Mouse (Mus musculus): ENCODE measurements at regions not wholly inside any gene's neighbourhood (a gene's known extent, or its start where the extent isn't known, plus 50 kb on each side); places are given as distances from the start of the nearest gene placed in this dataset.
A peak's percentile ranks its signal among the peaks of the same experiment; 100 is the strongest.

DNA sequence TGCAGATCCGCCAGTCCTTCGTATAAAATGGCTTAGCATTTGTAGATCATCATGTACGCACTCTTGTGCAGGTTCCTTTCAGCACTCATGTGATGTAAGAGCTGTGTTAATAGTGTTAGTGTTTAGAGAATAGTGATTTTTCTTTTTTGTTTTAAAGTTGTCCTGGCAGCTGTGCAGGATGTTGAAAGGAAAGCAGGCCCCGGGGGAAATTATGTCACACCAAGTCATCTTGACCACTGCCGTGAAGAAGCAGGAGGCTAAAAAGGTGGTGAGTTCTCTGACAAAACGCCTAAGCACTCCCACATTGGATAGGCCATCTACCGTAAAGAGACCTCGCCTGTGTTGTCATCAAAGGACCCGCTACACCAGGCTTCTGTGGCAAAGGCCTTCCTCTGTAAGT is 161.1 kb downstream of the Tle3 start:
- ATAC-seq (ENCODE audit: insufficient number of reproducible peaks, low FRiP score, low TSS enrichment, low read depth): no peak
- H3K9me3 ChIP-seq (ENCODE audit: control insufficient read depth, low read length): no peaks in the 10 kb centered on the region
- H3K27ac ChIP-seq (replicated peaks; ENCODE audit: low read depth, low read length): no peak overlapping the region
- H3K36me3 ChIP-seq (ENCODE audit: control insufficient read depth, insufficient read depth, low read length): no peaks in the 10 kb centered on the region
- no peak for DNase-seq (ENCODE audit: low spot score)
- H3K27me3 ChIP-seq (ENCODE audit: control insufficient read depth, insufficient read depth, low read length): no peaks in the 10 kb centered on the region
- H3K4me3 ChIP-seq (ENCODE audit: low read depth, low read length): no peak overlapping the region
- WGBS: 78% methylated on average over 9 of the region's 9 CpGs
- no peak overlapping the region for H3K9ac ChIP-seq (ENCODE audit: low read length)
- H3K4me1 ChIP-seq (ENCODE audit: control insufficient read depth, insufficient read depth, low read length): peaks cover 8% of the 10 kb centered on the region; the same call in 1 of the 2 replicates
- H3K4me2 ChIP-seq (ENCODE audit: low read depth, severe bottlenecking): no peak overlapping the region

DNA sequence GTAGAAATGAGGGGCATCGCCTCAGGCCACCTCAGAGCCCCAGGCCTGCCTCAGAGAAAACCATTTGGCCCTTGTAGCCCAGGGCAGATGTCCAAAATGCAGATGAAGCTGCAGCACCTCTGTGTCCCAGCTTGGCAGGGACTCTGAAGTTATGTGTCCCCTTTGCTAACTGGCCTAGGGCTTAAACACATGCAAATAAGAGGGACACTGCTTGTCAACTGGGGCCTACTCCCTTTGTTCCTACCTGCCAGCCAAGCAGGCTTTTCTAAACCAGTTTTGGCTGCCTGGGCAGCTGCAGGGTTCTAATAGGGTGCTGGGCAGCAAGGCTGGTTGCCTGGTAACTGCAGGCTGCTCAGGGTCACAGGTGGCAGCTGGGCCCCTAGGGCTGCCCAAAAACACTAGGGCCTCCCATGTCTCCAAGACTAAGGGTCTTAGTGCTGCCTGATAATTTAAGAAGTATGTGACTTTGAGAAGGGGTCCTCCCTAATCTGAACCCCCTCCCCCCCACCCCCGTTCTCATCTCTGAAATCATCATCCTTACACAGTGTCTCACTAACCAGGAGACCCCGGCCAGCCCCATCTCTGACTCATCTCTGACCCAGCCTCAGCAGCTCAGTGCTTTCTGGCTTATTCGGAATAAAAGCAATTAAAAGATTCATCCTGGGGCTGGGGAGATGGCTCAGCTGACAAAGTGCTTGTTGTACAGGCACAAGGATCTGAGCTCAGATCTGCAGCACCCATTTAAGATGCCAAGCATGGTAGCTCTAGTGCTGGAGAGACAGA is 158.3 kb downstream of the Tle3 start:
- DNase-seq (ENCODE audit: low spot score) (no peak), ATAC-seq (ENCODE audit: insufficient number of reproducible peaks, low FRiP score, low TSS enrichment, low read depth) (no peak)
- Histone ChIP-seq H3K36me3 (ENCODE audit: control insufficient read depth, insufficient read depth, low read length) (no peaks in the 10 kb centered on the region), H3K27me3 (ENCODE audit: control insufficient read depth, insufficient read depth, low read length) (no peaks in the 10 kb centered on the region), H3K4me1 (ENCODE audit: control insufficient read depth, insufficient read depth, low read length) (peaks cover 7% of the 10 kb centered on the region; the same call in 1 of the 2 replicates), H3K27ac (replicated peaks; ENCODE audit: low read depth, low read length) (no peak overlapping the region), H3K4me2 (ENCODE audit: low read depth, severe bottlenecking) (no peak overlapping the region), H3K9ac (ENCODE audit: low read length) (no peak overlapping the region), H3K4me3 (ENCODE audit: low read depth, low read length) (no peak overlapping the region), H3K9me3 (ENCODE audit: control insufficient read depth, low read length) (no peaks in the 10 kb centered on the region)
- 52% methylated on average over 4 of the region's 4 CpGs for WGBS

DNA sequence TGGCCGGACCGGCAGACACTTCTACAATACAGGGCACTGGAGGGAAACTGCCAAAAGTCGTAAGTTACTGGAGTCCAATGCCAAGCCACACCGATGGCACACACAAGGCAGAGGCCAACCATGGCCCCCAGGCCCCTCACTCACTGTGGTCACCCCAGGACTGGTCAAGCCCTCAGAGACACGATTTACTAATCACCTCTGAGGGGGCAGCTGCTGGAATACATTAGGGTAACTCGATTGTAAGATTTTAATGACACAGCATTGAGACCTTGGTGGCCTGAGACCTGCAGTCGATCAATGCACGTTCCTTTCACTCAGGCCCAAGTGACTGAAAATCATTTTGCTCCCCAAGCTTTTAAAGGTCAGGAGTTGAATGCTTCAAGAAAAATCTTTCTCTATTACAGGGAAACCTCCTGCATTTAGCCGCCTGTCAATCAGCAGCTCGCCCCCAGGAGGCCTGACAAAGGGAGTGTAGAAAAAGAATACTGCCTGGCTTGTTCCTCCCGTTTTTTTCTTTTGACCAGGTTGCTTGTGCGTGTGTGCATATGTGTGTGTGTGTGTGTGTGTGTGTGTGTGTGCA is 156.2 kb downstream of the Tle3 start:
- H3K9me3 ChIP-seq (ENCODE audit: control insufficient read depth, low read length): no peaks in the 10 kb centered on the region
- no peak overlapping the region for H3K4me3 ChIP-seq (ENCODE audit: low read depth, low read length)
- H3K9ac ChIP-seq (ENCODE audit: low read length): no peak overlapping the region
- DNase-seq (ENCODE audit: low spot score): no peak
- ATAC-seq (ENCODE audit: insufficient number of reproducible peaks, low FRiP score, low TSS enrichment, low read depth): no peak
- no peaks in the 10 kb centered on the region for H3K36me3 ChIP-seq (ENCODE audit: control insufficient read depth, insufficient read depth, low read length)
- no peaks in the 10 kb centered on the region for H3K27me3 ChIP-seq (ENCODE audit: control insufficient read depth, insufficient read depth, low read length)
- WGBS: 54% methylated on average over 12 of the region's 12 CpGs
- no peak overlapping the region for H3K27ac ChIP-seq (replicated peaks; ENCODE audit: low read depth, low read length)
- H3K4me1 ChIP-seq (ENCODE audit: control insufficient read depth, insufficient read depth, low read length): peaks cover 7% of the 10 kb centered on the region; the same call in 1 of the 2 replicates
- no peak overlapping the region for H3K4me2 ChIP-seq (ENCODE audit: low read depth, severe bottlenecking)

DNA sequence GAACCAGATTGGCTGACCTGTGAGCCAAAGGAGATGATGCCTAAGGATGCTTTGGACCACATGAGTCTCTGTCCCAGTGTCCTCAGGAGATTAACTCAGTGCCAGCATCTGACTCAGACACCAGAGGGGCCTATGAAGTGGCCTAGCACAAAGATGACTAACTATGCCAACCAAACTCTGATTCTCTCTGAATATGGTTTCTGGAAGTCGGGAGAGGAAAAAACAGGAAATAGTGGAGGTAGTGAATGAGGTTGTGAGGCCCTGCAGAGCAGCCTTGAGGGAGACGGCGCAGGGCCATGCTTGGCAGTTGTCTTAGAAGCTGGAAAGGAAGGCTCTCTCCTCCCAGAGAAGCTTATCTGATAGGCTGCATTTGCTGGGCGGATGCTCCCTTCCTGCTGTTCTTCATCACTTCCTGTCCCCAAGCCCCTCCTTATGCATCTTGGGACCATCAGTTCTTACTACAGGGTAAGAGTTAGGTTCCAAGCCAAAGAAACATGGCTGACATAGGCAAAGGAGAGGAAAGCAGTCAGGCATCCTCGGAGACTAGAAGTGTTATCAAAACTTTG is 155.4 kb downstream of the Tle3 start:
- DNase-seq (ENCODE audit: low spot score): no peak
- ATAC-seq (ENCODE audit: insufficient number of reproducible peaks, low FRiP score, low TSS enrichment, low read depth): no peak
- Histone ChIP-seq H3K9me3 (ENCODE audit: control insufficient read depth, low read length) (peaks cover 3% of the 10 kb centered on the region; the same call in 1 of the 2 replicates), H3K27me3 (ENCODE audit: control insufficient read depth, insufficient read depth, low read length) (no peaks in the 10 kb centered on the region), H3K27ac (replicated peaks; ENCODE audit: low read depth, low read length) (no peak overlapping the region), H3K36me3 (ENCODE audit: control insufficient read depth, insufficient read depth, low read length) (no peaks in the 10 kb centered on the region), H3K4me3 (ENCODE audit: low read depth, low read length) (no peak overlapping the region), H3K4me2 (ENCODE audit: low read depth, severe bottlenecking) (no peak overlapping the region), H3K9ac (ENCODE audit: low read length) (no peak overlapping the region), H3K4me1 (ENCODE audit: control insufficient read depth, insufficient read depth, low read length) (peaks cover 7% of the 10 kb centered on the region; the same call in 1 of the 2 replicates)
- 86% methylated on average over 5 of the region's 5 CpGs for WGBS

DNA sequence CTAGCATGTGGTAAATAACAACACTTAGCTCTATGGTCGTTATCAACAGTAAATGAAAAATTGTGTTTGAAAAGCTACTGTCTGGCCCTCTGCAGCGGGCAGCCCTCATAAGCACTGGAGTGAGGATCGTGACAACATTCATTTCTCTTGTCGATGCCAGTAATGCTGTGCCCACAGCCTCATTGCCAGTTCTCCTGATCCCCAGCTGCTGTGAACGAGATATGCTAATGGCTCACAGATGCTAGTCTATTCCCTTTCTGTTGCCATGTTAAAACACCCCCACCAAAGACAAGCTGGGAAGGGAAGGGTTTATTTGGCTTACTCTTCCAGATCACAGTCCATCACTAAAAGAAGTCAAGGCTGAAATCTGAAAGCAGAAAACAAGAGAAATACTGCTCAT is 148.0 kb downstream of the Tle3 start:
- Histone ChIP-seq H3K36me3 (ENCODE audit: control insufficient read depth, insufficient read depth, low read length) (no peaks in the 10 kb centered on the region), H3K9ac (ENCODE audit: low read length) (no peak overlapping the region), H3K27ac (replicated peaks; ENCODE audit: low read depth, low read length) (no peak overlapping the region), H3K9me3 (ENCODE audit: control insufficient read depth, low read length) (peaks cover 3% of the 10 kb centered on the region; the same call in 1 of the 2 replicates), H3K27me3 (ENCODE audit: control insufficient read depth, insufficient read depth, low read length) (no peaks in the 10 kb centered on the region), H3K4me3 (ENCODE audit: low read depth, low read length) (no peak overlapping the region), H3K4me1 (ENCODE audit: control insufficient read depth, insufficient read depth, low read length) (no peaks in the 10 kb centered on the region), H3K4me2 (ENCODE audit: low read depth, severe bottlenecking) (no peak overlapping the region)
- no peak for DNase-seq (ENCODE audit: low spot score)
- WGBS: 83% methylated on average over 5 of the region's 5 CpGs
- no peak for ATAC-seq (ENCODE audit: insufficient number of reproducible peaks, low FRiP score, low TSS enrichment, low read depth)

DNA sequence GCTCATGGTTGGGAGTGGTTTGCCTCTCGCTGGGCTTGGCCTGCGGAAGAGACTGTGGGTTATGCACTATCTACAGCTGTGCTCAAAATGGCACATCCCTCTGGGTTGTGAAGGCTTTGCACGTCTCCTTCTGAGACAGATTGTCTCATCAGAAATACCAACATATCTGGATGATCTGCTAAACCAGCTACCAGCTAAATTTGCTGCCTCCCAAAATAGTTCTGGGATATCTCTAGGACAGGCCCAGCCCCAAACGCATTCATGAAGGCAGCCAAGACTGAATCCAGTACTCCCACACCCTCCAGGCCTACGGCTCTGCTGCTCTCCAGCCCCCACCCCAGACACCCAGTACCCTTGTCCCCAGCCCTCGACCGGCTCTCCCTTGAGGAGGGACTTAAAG is 145.7 kb downstream of the Tle3 start:
- WGBS: 90% methylated on average over 7 of the region's 7 CpGs
- no peak overlapping the region for H3K4me2 ChIP-seq (ENCODE audit: low read depth, severe bottlenecking)
- ATAC-seq (ENCODE audit: insufficient number of reproducible peaks, low FRiP score, low TSS enrichment, low read depth) (no peak), DNase-seq (ENCODE audit: low spot score) (no peak)
- H3K9ac ChIP-seq (ENCODE audit: low read length): no peak overlapping the region
- H3K27me3 ChIP-seq (ENCODE audit: control insufficient read depth, insufficient read depth, low read length): no peaks in the 10 kb centered on the region
- H3K36me3 ChIP-seq (ENCODE audit: control insufficient read depth, insufficient read depth, low read length): no peaks in the 10 kb centered on the region
- H3K4me3 ChIP-seq (ENCODE audit: low read depth, low read length): no peak overlapping the region
- no peak overlapping the region for H3K27ac ChIP-seq (replicated peaks; ENCODE audit: low read depth, low read length)
- no peaks in the 10 kb centered on the region for H3K4me1 ChIP-seq (ENCODE audit: control insufficient read depth, insufficient read depth, low read length)
- peaks cover 2% of the 10 kb centered on the region; the same call in 1 of the 2 replicates for H3K9me3 ChIP-seq (ENCODE audit: control insufficient read depth, low read length)

DNA sequence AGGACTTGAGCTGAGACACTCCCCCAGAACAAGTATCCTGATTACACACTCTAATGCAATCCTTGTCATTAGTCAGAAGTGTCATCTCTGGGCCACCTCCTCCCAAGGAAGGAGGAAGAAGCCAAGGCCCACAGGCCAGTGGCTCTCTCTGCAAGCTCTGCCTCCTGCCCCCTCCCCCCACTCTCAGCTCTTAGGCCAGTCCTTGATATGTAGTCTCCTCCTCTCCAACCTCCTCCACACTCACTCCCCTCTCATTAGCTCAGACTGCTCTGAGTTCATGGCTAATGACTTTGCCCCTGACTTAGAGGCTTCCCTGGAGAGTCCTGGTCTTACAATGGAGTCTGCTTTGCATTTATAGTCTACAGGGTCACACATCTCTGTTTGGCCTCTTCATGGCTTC is 139.3 kb downstream of the Tle3 start:
- Histone ChIP-seq H3K4me3 (ENCODE audit: low read depth, low read length) (no peak overlapping the region), H3K36me3 (ENCODE audit: control insufficient read depth, insufficient read depth, low read length) (no peaks in the 10 kb centered on the region), H3K4me1 (ENCODE audit: control insufficient read depth, insufficient read depth, low read length) (peaks cover 18% of the 10 kb centered on the region), H3K4me2 (ENCODE audit: low read depth, severe bottlenecking) (no peak overlapping the region), H3K9ac (ENCODE audit: low read length) (no peak overlapping the region), H3K27ac (replicated peaks; ENCODE audit: low read depth, low read length) (no peak overlapping the region), H3K9me3 (ENCODE audit: control insufficient read depth, low read length) (no peaks in the 10 kb centered on the region), H3K27me3 (ENCODE audit: control insufficient read depth, insufficient read depth, low read length) (0 out of 2 replicates have a peak, but pooled peaks cover 6% of the 10 kb centered on the region)
- ATAC-seq (ENCODE audit: insufficient number of reproducible peaks, low FRiP score, low TSS enrichment, low read depth) (no peak), DNase-seq (ENCODE audit: low spot score) (peak; percentile 40)

DNA sequence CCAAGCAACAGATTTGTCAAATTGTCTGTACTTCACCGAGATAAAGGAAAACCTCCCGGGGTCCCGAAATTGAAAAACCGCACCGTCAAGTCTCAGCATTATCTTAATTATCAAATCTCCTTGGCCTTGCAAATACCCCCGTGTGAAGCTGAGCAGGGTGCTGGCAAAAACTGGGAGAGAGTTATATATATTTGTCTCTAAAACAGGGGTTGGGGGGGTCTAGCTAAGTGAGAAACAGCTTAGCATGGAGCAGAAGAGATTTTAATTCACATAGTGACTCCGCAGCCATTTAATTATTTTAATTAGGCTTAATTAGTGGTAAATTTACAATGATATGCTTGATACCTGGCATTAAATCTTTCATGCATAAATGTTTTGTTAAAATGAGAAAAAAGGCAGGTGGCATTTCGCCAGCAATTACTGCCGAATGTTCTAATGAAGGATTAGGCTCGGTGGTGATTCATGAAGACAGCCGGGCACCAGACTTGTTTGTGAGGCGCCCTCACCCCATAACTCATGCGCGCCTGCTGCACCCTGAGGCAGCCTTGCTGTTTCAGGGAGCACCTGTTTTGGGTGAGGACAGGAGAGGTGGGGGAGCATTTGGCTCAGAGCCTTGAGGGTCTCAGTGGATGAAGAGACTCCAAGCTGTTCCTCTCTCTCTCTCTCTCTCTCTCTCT is 138.2 kb downstream of the Tle3 start:
- Histone ChIP-seq H3K9ac (ENCODE audit: low read length) (no peak overlapping the region), H3K9me3 (ENCODE audit: control insufficient read depth, low read length) (no peaks in the 10 kb centered on the region), H3K4me3 (ENCODE audit: low read depth, low read length) (no peak overlapping the region), H3K36me3 (ENCODE audit: control insufficient read depth, insufficient read depth, low read length) (no peaks in the 10 kb centered on the region), H3K4me2 (ENCODE audit: low read depth, severe bottlenecking) (no peak overlapping the region), H3K27ac (replicated peaks; ENCODE audit: low read depth, low read length) (no peak overlapping the region), H3K4me1 (ENCODE audit: control insufficient read depth, insufficient read depth, low read length) (peaks cover 18% of the 10 kb centered on the region), H3K27me3 (ENCODE audit: control insufficient read depth, insufficient read depth, low read length) (0 out of 2 replicates have a peak, but pooled peaks cover 6% of the 10 kb centered on the region)
- 14% methylated on average over 14 of the region's 14 CpGs for WGBS
- peak; percentile 65 for DNase-seq (ENCODE audit: low spot score)
- no peak for ATAC-seq (ENCODE audit: insufficient number of reproducible peaks, low FRiP score, low TSS enrichment, low read depth)
